Mouse (Mus musculus) stomach, embryonic 15.5 days (tissue): ENCODE results near the gene Fhad1. TPM values are rescaled to one million over a fixed set of nuclear protein-coding genes. Genes with fewer than 3 reads are reported as not detected.
"Not testable (repeated sequence)": the region's sequence is repeated elsewhere in the genome, so short reads cannot be mapped to it uniquely, and the experiment has no call there.

Experiments used
- ATAC-seq: fragments of 200-750 bp; cut with Nextera tagmentation; 2 replicates; pipeline ENCODE4 v1.8.0; 2017; ENCODE audit warnings: low read depth, moderate number of reproducible peaks, moderate TSS enrichment; ENCODE audit not compliant: insufficient read depth, low FRiP score
- H3K27ac ChIP-seq: fragments of 300-500 bp; sonication (generic); 2 replicates; pipeline ENCODE4 v1.5.1; 2015; ENCODE audit warnings: mild to moderate bottlenecking, inconsistent platforms
- H3K27me3 ChIP-seq: fragments of 300-500 bp; sonication (generic); replicated peaks from 2 replicates; pipeline ENCODE4 v1.6.1; 2015; ENCODE audit warnings: inconsistent platforms
- H3K36me3 ChIP-seq: fragments of 300-500 bp; sonication (generic); 2 replicates; pipeline ENCODE4 v1.6.1; 2015; ENCODE audit warnings: inconsistent platforms
- H3K4me1 ChIP-seq: fragments of 300-500 bp; sonication (generic); 2 replicates; pipeline ENCODE4 v1.6.1; 2015; ENCODE audit warnings: inconsistent platforms
- H3K4me2 ChIP-seq: fragments of 300-500 bp; sonication (generic); 2 replicates; pipeline ENCODE4 v1.6.1; 2015; ENCODE audit warnings: mild to moderate bottlenecking, inconsistent platforms
- H3K4me3 ChIP-seq: fragments of 300-500 bp; sonication (generic); replicated peaks from 2 replicates; pipeline ENCODE4 v1.5.1; 2015; ENCODE audit warnings: inconsistent platforms
- H3K9ac ChIP-seq: fragments of 300-500 bp; sonication (generic); 2 replicates; pipeline ENCODE4 v1.6.1; 2015; ENCODE audit warnings: inconsistent platforms
- H3K9me3 ChIP-seq: fragments of 300-500 bp; sonication (generic); 2 replicates; pipeline ENCODE4 v1.6.1; 2016; ENCODE audit warnings: inconsistent platforms
- WGBS: fragments of 180-500 bp; shearing (Covaris S2); methylation state at CpG from one replicate; pipeline ENCODE4 v1.1.7; 2015; 5-methylcytosine and 5-hydroxymethylcytosine counted together
- polyA plus RNA-seq: library from polyadenylated mRNA; unstranded; fragments of >200 nt; fragmentation: Nextera tagmentation; extraction: Ambion mirVana; gene quantifications from 2 replicates; pipeline ENCODE4 v1.2.1, GENCODE M21; 2015

Fhad1 gene
- polyA plus RNA-seq, 1 experiment from 2014 or later = 2.7 TPM

DNA sequence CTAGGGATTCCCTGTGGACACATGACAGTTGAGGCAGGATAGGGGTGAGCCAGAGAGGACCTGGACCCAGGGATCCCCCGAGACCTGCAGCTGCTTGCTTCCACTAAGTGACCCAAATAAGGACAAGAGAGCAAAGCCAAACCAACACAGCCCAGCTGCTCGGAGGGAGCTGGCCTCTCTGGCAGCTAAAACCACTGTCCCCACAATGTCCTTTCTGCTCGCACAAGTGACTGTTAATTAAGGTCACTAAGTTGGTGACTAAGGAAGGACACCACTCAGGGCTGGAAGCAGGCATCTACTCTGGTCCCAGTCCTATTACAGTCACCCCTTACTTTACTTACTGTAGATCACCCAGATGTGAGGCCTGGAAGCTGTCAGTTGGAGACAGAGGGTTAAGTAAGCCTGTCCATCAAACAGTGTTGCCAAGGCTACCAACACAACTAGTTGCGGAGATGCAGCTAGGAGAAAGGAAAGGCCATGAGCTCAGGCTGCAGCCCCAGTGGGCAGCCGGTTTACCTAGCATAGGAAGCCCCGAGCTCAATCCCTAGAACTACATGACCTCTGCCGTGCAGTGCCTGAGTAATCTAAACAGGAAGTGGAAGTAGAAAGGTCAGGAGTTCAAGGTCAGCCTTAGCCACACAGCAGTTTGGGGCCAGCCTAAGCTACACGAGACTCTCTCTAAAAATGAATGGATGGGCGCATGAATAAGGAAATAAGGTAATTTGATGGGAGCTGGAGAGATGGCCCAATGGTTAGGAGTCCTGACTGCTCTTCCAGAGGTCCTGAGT, 39.0 kb upstream of the Fhad1 start:
- Histone ChIP-seq H3K36me3 (no peaks in the 10 kb centered on the region), H3K4me3 (no peak overlapping the region), H3K4me1 (peaks cover 25% of the 10 kb centered on the region; the same call in 1 of the 2 replicates), H3K9me3 (no peaks in the 10 kb centered on the region), H3K27me3 (no peaks in the 10 kb centered on the region), H3K27ac (peak overlapping the region; percentile 60), H3K9ac (no peak overlapping the region), H3K4me2 (no peak overlapping the region)
- no peak for ATAC-seq
- WGBS = 37% methylated on average over 9 of the region's 9 CpGs

DNA sequence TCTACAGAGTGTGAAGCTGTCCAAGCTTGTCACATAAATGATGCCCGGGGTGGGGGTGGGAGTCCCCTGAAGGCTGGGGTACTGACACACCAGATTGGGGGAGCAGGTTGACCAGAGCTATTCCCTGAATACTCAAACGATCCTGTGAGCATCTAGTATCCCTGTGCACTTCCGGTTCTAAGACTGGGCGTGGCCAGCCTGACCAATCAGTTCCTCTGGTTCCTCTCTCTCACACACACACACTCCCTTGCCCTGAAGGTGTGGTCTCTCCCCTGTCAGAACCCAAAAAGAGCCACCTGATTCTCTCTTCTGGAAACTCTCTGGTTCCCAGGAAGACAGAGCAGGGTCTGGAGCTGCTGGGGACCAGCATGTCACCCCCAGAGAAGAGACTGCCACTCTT, 38.4 kb upstream of the Fhad1 start:
- H3K27ac ChIP-seq = peak overlapping the region; percentile 60
- peaks cover 27% of the 10 kb centered on the region for H3K4me1 ChIP-seq
- H3K4me2 ChIP-seq = no peak overlapping the region
- no peak overlapping the region for H3K4me3 ChIP-seq
- no peaks in the 10 kb centered on the region for H3K9me3 ChIP-seq
- H3K9ac ChIP-seq = no peak overlapping the region
- H3K27me3 ChIP-seq = no peaks in the 10 kb centered on the region
- H3K36me3 ChIP-seq = no peaks in the 10 kb centered on the region
- no peak for ATAC-seq
- WGBS = 55% methylated on average over 4 of the region's 4 CpGs

DNA sequence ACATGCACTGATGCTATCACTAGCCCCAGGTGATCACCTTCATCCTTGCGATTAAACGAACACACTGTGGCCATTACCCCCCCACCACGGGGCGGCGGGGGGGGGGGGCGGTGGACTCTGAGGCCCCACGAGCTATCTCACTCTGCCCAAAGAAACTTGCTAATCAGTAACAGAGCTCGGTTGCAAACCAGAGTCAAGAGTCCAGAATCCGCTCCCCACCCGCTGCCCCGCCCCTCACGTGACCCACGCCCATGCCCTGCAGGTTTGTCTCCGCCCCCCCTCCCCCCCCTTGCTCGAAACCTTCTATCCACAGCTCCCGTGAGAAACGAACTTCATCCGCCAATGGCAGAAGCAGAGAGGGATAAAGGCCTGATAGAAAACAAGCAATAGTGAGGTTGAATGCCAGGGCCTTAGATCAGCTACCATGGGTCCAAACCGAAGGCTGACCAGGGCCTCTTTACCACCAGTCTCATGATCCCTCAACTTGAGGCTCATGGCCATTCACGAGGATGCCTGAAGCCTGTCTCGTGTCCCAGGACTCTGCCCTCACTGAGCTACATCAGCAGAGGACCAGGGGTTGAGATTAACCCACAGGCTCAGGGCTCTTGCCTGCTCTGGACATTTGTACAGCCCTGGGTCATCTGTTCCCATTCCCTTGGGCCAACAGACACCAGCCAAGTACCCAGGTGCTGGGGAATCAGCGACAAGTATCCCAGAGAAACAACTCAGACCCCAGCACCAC, 37.7 kb upstream of the Fhad1 start:
- Histone ChIP-seq H3K36me3 (no peaks in the 10 kb centered on the region), H3K4me2 (no peak overlapping the region), H3K9ac (no peak overlapping the region), H3K4me3 (no peak overlapping the region), H3K27ac (peak overlapping the region; percentile 60; the same call in 1 of the 2 replicates), H3K27me3 (no peaks in the 10 kb centered on the region), H3K9me3 (no peaks in the 10 kb centered on the region), H3K4me1 (peaks cover 30% of the 10 kb centered on the region)
- peak; percentile 70 for ATAC-seq
- 41% methylated on average over 21 of the region's 22 CpGs for WGBS

DNA sequence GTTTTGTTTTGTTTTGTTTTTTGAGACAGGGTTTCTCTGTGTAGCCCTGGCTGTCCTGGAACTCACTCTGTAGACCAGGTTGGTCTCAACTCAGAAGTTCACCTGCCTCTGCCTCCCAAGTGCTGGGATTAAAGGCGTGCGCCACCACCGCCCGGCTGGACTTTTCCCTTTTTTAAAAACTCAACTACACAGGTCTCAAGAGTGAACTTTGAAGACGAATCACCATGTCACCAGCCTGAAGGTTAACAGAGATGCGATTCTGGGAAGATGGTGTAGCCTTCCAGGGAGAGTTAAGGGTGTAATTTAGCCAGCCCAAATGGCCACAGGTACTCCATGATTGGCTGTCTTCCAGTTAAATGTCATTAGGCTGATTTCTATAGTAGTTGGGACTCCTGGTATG, 37.0 kb upstream of the Fhad1 start:
- not testable (repeated sequence) for H3K27me3 ChIP-seq, H3K9ac ChIP-seq, H3K4me3 ChIP-seq, H3K36me3 ChIP-seq, H3K9me3 ChIP-seq, H3K4me2 ChIP-seq, ATAC-seq
- Histone ChIP-seq H3K4me1 (peaks cover 27% of the 10 kb centered on the region), H3K27ac (peak overlapping the region; percentile 28; the same call in 1 of the 2 replicates)
- WGBS = 71% methylated on average over 6 of the region's 6 CpGs

DNA sequence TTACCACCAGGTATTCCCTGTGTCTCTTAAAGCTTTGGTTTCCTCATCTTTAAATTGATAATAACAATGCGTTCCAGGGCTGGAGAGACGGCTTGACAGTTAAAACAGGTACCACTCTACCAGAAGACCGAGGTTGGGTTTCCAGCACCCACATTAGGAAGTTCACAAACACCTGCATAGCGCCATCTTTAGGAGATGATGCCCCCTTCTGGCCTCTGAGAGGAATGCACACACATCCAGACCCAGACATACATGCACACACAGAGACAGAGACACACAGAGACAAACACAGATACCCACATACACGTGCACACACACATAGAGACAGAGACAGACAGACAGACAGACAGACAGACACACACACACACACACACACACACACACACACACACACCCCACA, 35.1 kb upstream of the Fhad1 start:
- 90% methylated on average over 5 of the region's 5 CpGs for WGBS
- Histone ChIP-seq H3K4me2 (no peak overlapping the region), H3K36me3 (no peaks in the 10 kb centered on the region), H3K9me3 (no peaks in the 10 kb centered on the region), H3K27ac (0 out of 2 replicates have a peak overlapping the region, but pooled peaks have one; percentile 32), H3K9ac (no peak overlapping the region), H3K4me1 (peaks cover 31% of the 10 kb centered on the region), H3K27me3 (no peaks in the 10 kb centered on the region), H3K4me3 (no peak overlapping the region)
- ATAC-seq = no peak

DNA sequence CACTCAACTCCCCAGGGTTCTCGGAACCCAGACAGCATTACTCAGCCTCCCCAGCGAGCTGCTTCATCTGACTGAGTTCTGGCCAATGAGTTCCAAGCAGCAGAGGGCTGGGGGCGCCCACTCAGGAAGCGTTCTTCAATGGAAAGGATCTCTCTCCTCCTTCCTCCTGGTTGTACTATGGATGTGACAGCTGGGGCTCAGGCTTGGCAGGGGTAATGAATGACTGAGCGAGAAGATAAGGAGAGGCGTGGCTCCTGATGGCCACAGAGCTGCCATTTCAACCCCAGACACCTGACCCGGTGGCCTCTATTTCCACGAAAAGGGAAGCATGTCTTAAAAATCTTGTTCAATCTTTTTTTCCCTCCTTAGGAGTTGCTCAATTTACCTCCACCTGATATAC, 33.5 kb upstream of the Fhad1 start:
- Histone ChIP-seq H3K27ac (peak overlapping the region; percentile 52; the same call in 1 of the 2 replicates), H3K4me3 (no peak overlapping the region), H3K27me3 (no peaks in the 10 kb centered on the region), H3K4me2 (no peak overlapping the region), H3K36me3 (no peaks in the 10 kb centered on the region), H3K4me1 (peaks cover 26% of the 10 kb centered on the region), H3K9me3 (no peaks in the 10 kb centered on the region), H3K9ac (no peak overlapping the region)
- WGBS = 43% methylated on average over 8 of the region's 8 CpGs
- ATAC-seq = no peak

DNA sequence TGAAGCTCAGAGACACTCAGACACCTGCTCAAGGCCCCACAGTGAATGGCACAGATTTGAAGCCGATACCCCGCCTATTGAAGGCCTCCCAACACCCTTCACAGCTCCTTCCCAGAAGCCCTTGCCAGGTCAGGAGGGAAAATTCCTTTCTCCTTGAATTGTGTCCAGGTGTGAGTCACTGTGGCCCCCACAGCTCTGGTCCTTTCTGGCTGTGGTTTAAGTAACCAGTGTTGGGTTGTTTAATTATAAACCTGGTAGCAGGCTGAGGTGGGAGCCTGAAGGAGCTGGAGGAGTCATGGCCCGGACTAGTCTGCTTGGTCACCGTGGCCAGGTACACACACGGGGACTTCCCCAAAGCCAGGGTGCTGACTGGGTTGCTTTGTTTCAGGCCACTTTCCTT, 32.1 kb upstream of the Fhad1 start:
- Histone ChIP-seq H3K4me1 (peaks cover 36% of the 10 kb centered on the region), H3K4me2 (no peak overlapping the region), H3K4me3 (no peak overlapping the region), H3K36me3 (no peaks in the 10 kb centered on the region), H3K27ac (0 out of 2 replicates have a peak overlapping the region, but pooled peaks have one; percentile 7), H3K9me3 (no peaks in the 10 kb centered on the region), H3K9ac (no peak overlapping the region), H3K27me3 (no peaks in the 10 kb centered on the region)
- no peak for ATAC-seq
- WGBS = 60% methylated on average over 5 of the region's 5 CpGs

DNA sequence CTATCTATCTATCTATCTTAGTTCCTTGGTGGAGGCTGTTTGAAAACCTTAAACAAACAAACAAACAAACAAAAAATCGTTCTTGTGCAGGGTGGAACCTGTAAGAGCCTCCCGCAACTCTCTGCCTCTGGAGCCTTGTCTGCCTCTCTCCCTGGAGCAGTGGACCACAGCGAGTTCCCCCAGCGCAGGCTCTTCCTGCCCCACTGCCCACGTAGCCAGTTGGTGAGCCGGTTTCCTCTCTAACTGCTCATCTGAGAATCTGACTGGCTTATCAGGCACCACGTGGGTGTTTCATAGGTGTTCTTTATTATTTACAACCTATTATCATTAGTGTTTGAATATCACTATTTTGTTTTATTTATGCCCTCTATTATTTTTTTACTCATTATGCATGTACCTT, 31.6 kb upstream of the Fhad1 start:
- Histone ChIP-seq H3K27me3 (no peaks in the 10 kb centered on the region), H3K4me3 (no peak overlapping the region), H3K4me1 (peaks cover 37% of the 10 kb centered on the region), H3K36me3 (no peaks in the 10 kb centered on the region), H3K9ac (no peak overlapping the region), H3K27ac (no peak overlapping the region), H3K9me3 (no peaks in the 10 kb centered on the region), H3K4me2 (no peak overlapping the region)
- no peak for ATAC-seq
- WGBS = 73% methylated on average over 7 of the region's 7 CpGs

DNA sequence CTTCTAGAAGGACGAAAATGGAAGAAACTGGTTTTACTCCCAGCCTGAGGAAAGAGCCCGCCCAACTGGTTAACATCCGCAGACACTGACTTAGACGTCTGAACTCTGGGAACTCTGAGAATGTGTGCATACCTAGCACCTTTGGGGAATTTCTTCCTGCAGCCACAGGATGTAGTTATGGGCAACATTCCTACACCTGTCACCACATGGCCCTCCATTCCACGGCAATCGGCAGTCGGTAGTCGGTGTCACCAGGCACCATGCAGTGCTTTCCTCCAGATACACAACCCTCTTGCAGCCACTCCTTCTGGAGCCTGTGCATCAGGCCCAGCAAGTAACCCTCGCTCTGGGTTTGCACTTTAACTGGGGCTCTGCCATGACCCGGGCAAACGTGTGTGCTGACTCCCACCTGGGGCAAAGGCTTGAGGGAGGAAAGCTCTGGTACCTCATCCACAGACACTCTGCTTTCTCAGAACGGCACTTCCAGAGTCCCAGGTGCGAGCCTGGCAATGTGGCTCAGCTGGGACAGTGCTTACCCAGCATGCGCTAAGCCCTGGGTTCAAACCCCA, 30.8 kb upstream of the Fhad1 start:
- no peak for ATAC-seq
- no peak overlapping the region for H3K4me3 ChIP-seq
- no peaks in the 10 kb centered on the region for H3K9me3 ChIP-seq
- peaks cover 37% of the 10 kb centered on the region for H3K4me1 ChIP-seq
- H3K4me2 ChIP-seq = no peak overlapping the region
- H3K9ac ChIP-seq = no peak overlapping the region
- 77% methylated on average over 14 of the region's 14 CpGs for WGBS
- no peaks in the 10 kb centered on the region for H3K27me3 ChIP-seq
- peak overlapping the region; percentile 54 for H3K27ac ChIP-seq
- no peaks in the 10 kb centered on the region for H3K36me3 ChIP-seq

DNA sequence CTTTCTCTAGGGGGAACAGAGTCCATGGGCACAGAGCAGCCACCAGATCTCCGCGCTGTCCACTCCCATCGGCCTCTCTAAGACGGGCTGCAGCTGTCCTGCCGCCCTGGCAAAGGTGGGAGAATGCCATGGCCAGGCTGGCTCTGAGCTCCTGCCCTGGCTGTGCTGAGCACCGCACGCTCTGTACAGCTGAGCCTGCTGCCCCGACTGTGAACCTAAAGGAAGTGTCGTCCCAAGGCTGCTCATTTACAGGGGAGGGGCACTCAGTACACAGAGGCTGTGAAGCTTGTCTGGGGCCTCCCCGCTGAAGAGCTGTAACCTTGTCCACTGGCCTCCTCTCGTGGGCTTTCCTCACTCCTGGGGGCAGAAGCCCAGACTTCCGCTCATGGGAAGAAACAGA, 29.6 kb upstream of the Fhad1 start:
- no peak overlapping the region for H3K4me3 ChIP-seq
- H3K36me3 ChIP-seq = no peaks in the 10 kb centered on the region
- H3K9ac ChIP-seq = no peak overlapping the region
- no peaks in the 10 kb centered on the region for H3K9me3 ChIP-seq
- 45% methylated on average over 12 of the region's 12 CpGs for WGBS
- no peaks in the 10 kb centered on the region for H3K27me3 ChIP-seq
- peaks cover 32% of the 10 kb centered on the region for H3K4me1 ChIP-seq
- no peak overlapping the region for H3K4me2 ChIP-seq
- 0 out of 2 replicates have a peak overlapping the region, but pooled peaks have one; percentile 19 for H3K27ac ChIP-seq
- peak; percentile 61 for ATAC-seq

DNA sequence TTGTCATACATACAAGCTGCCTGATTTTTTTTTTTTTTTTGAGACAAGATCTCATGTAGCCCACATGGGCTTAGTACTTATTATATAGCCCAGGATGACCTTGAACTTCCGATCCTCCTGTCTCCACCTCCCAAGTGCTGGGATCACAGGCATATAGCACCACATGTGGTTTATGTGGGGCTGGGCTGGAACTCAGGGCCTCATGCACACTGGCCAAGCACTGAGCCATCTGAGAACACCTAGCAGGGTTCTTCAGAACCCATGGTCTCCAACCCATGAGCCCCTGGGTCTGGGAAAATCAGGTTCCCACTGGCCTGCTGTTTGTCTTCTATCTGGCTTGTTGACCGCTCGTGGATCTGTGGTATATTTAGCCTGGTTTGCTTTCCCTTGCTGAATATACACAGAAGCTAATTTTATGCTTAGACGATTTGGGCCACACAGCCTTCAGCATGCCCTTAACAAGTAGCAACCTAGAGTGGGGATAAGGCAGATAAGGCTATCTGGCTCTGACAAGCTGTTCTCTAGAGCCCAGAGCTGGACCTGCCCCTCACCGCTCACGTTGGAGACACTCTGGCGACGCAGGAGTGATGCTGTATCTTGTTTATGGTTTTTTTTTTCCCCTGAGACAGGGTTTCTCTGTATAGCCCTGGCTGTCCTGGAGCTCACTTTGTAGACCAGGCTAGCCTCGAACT, 24.9 kb upstream of the Fhad1 start:
- no peak for ATAC-seq
- H3K27ac ChIP-seq = no peak overlapping the region
- WGBS = 78% methylated on average over 9 of the region's 9 CpGs

More for the DNA sequence above, 24.9 kb upstream of the Fhad1 start:
- no peak overlapping the region for H3K4me2 ChIP-seq
- peaks cover 18% of the 10 kb centered on the region for H3K4me1 ChIP-seq
- H3K9ac ChIP-seq = no peak overlapping the region
- no peaks in the 10 kb centered on the region for H3K9me3 ChIP-seq
- no peaks in the 10 kb centered on the region; the same call in 1 of the 2 replicates for H3K36me3 ChIP-seq
- no peak overlapping the region for H3K4me3 ChIP-seq
- H3K27me3 ChIP-seq = no peaks in the 10 kb centered on the region
